Mouse (Mus musculus) forebrain, embryonic 13.5 days (tissue): ENCODE measurements around the gene Adgrv1. TPM values are rescaled to one million over a fixed set of nuclear protein-coding genes. Genes with fewer than 3 reads are reported as not detected.

ENCODE experiments used
- ATAC-seq: fragments of 200-750 bp; cut with Nextera tagmentation; 2 replicates; pipeline ENCODE4 v1.8.0; 2017
- H3K27ac ChIP-seq: fragments of 300-500 bp; sonication (generic); 2 replicates; pipeline ENCODE4 v1.5.1; 2015; ENCODE audit warnings: inconsistent platforms, mild to moderate bottlenecking, moderate library complexity
- H3K27me3 ChIP-seq: fragments of 300-500 bp; sonication (generic); 2 replicates; pipeline ENCODE4 v1.6.1; 2015; ENCODE audit warnings: mild to moderate bottlenecking, inconsistent platforms
- H3K36me3 ChIP-seq: fragments of 300-500 bp; sonication (generic); 2 replicates; pipeline ENCODE4 v1.6.1; 2015; ENCODE audit warnings: mild to moderate bottlenecking, inconsistent platforms; ENCODE audit not compliant: poor library complexity, severe bottlenecking
- H3K4me1 ChIP-seq: fragments of 300-500 bp; sonication (generic); 2 replicates; pipeline ENCODE4 v1.6.1; 2015; ENCODE audit warnings: inconsistent platforms
- H3K4me2 ChIP-seq: fragments of 300-500 bp; sonication (generic); 2 replicates; pipeline ENCODE4 v1.6.1; 2015; ENCODE audit warnings: inconsistent platforms, mild to moderate bottlenecking, moderate library complexity
- H3K4me3 ChIP-seq: fragments of 300-500 bp; sonication (generic); 2 replicates; pipeline ENCODE4 v1.5.1; 2015; ENCODE audit warnings: mild to moderate bottlenecking, inconsistent platforms
- H3K9ac ChIP-seq: fragments of 300-500 bp; sonication (generic); 2 replicates; pipeline ENCODE4 v1.6.1; 2015; ENCODE audit warnings: mild to moderate bottlenecking, inconsistent platforms
- H3K9me3 ChIP-seq: fragments of 300-500 bp; sonication (generic); replicated peaks from 2 replicates; pipeline ENCODE4 v1.6.1; 2016; ENCODE audit warnings: inconsistent platforms
- WGBS: fragments of 180-500 bp; shearing (Covaris S2); methylation state at CpG from one replicate; pipeline ENCODE4 v1.1.7; 2015; 5-methylcytosine and 5-hydroxymethylcytosine counted together
- polyA plus RNA-seq: library from polyadenylated mRNA; unstranded; fragments of >200 nt; fragmentation: Nextera tagmentation; extraction: Ambion mirVana; gene quantifications from 2 replicates; pipeline ENCODE4 v1.2.1, GENCODE M21; 2015

Adgrv1 gene
- polyA plus RNA-seq, 1 experiment from 2014 or later, result 31.3 TPM

- 0 out of 2 replicates have a peak, but pooled peaks cover 4% of the 10 kb centered on the region for H3K4me1 ChIP-seq
These were observed 488.5 kb downstream of the Adgrv1 start for GRCm38 (mm10) chr13:81144434-81144833.

GRCm38 (mm10) chr13:81142268-81142884 lies 490.6 kb downstream of the Adgrv1 start:
- Histone ChIP-seq H3K4me1 (0 out of 2 replicates have a peak, but pooled peaks cover 4% of the 10 kb centered on the region), H3K27me3 (no peaks in the 10 kb centered on the region), H3K9me3 (no peaks in the 10 kb centered on the region), H3K9ac (no peak overlapping the region), H3K36me3 (no peaks in the 10 kb centered on the region), H3K27ac (no peak overlapping the region), H3K4me3 (no peak overlapping the region), H3K4me2 (no peak overlapping the region)
- WGBS, result 46% methylated on average over 6 of the region's 6 CpGs
- no peak for ATAC-seq

More at GRCm38 (mm10) chr13:81144434-81144833, 488.5 kb downstream of the Adgrv1 start:
- Histone ChIP-seq H3K9ac (no peak overlapping the region), H3K27me3 (no peaks in the 10 kb centered on the region), H3K4me3 (no peak overlapping the region), H3K9me3 (no peaks in the 10 kb centered on the region), H3K27ac (no peak overlapping the region), H3K36me3 (no peaks in the 10 kb centered on the region), H3K4me2 (no peak overlapping the region)
- no peak for ATAC-seq
- WGBS, result 83% methylated on average over 1 of the region's 1 CpGs

GRCm38 (mm10) chr13:81136652-81137422 lies 496.1 kb downstream of the Adgrv1 start:
- no peaks in the 10 kb centered on the region for H3K9me3 ChIP-seq
- peak; percentile 77 for ATAC-seq
- peaks cover 22% of the 10 kb centered on the region for H3K4me1 ChIP-seq
- H3K27ac ChIP-seq, result no peak overlapping the region
- no peak overlapping the region for H3K4me3 ChIP-seq
- H3K4me2 ChIP-seq, result no peak overlapping the region
- H3K9ac ChIP-seq, result no peak overlapping the region
- WGBS, result 52% methylated on average over 11 of the region's 11 CpGs
- no peaks in the 10 kb centered on the region for H3K36me3 ChIP-seq
- no peaks in the 10 kb centered on the region for H3K27me3 ChIP-seq

- Histone ChIP-seq H3K9me3 (no peaks in the 10 kb centered on the region), H3K27me3 (no peaks in the 10 kb centered on the region), H3K27ac (no peak overlapping the region), H3K4me3 (no peak overlapping the region), H3K4me1 (peaks cover 22% of the 10 kb centered on the region), H3K9ac (no peak overlapping the region), H3K4me2 (no peak overlapping the region), H3K36me3 (no peaks in the 10 kb centered on the region)
- 67% methylated on average over 10 of the region's 10 CpGs for WGBS
- ATAC-seq, result peak; percentile 29; the same call in 1 of the 2 replicates
These were observed 497.0 kb downstream of the Adgrv1 start for GRCm38 (mm10) chr13:81135953-81136352.

- Histone ChIP-seq H3K27ac (no peak overlapping the region), H3K9ac (no peak overlapping the region), H3K27me3 (no peaks in the 10 kb centered on the region), H3K4me2 (no peak overlapping the region), H3K4me1 (peaks cover 22% of the 10 kb centered on the region), H3K36me3 (no peaks in the 10 kb centered on the region), H3K4me3 (no peak overlapping the region), H3K9me3 (no peaks in the 10 kb centered on the region)
- ATAC-seq, result no peak
These were observed 498.5 kb downstream of the Adgrv1 start for GRCm38 (mm10) chr13:81134412-81134811.

GRCm38 (mm10) chr13:81133336-81133735 lies 499.6 kb downstream of the Adgrv1 start:
- Histone ChIP-seq H3K4me3 (no peak overlapping the region), H3K27ac (no peak overlapping the region), H3K4me2 (no peak overlapping the region), H3K9me3 (no peaks in the 10 kb centered on the region), H3K4me1 (peaks cover 22% of the 10 kb centered on the region), H3K9ac (no peak overlapping the region), H3K36me3 (no peaks in the 10 kb centered on the region), H3K27me3 (no peaks in the 10 kb centered on the region)
- ATAC-seq, result no peak
- WGBS, result 47% methylated on average over 4 of the region's 4 CpGs

GRCm38 (mm10) chr13:81132691-81133090 lies 500.3 kb downstream of the Adgrv1 start:
- WGBS, result 62% methylated on average over 5 of the region's 5 CpGs
- H3K27ac ChIP-seq, result no peak overlapping the region
- no peaks in the 10 kb centered on the region for H3K27me3 ChIP-seq
- no peak overlapping the region for H3K4me2 ChIP-seq
- no peak overlapping the region for H3K9ac ChIP-seq
- no peaks in the 10 kb centered on the region for H3K36me3 ChIP-seq
- no peaks in the 10 kb centered on the region for H3K9me3 ChIP-seq
- no peak overlapping the region for H3K4me3 ChIP-seq
- H3K4me1 ChIP-seq, result peaks cover 22% of the 10 kb centered on the region
- ATAC-seq, result no peak

- no peak for ATAC-seq
- WGBS, result 22% methylated on average over 6 of the region's 6 CpGs
- no peak overlapping the region for H3K4me3 ChIP-seq
These were observed 501.1 kb downstream of the Adgrv1 start for GRCm38 (mm10) chr13:81131860-81132259.

GRCm38 (mm10) chr13:81130742-81131524 lies 502.0 kb downstream of the Adgrv1 start:
- H3K4me2 ChIP-seq, result no peak overlapping the region
- no peak overlapping the region for H3K27ac ChIP-seq
- no peaks in the 10 kb centered on the region for H3K27me3 ChIP-seq
- no peak for ATAC-seq
- H3K4me1 ChIP-seq, result peaks cover 12% of the 10 kb centered on the region
- no peaks in the 10 kb centered on the region for H3K36me3 ChIP-seq
- no peak overlapping the region for H3K4me3 ChIP-seq
- no peaks in the 10 kb centered on the region for H3K9me3 ChIP-seq
- 76% methylated on average over 4 of the region's 4 CpGs for WGBS
- H3K9ac ChIP-seq, result no peak overlapping the region

More at GRCm38 (mm10) chr13:81131860-81132259, 501.1 kb downstream of the Adgrv1 start:
- Histone ChIP-seq H3K9ac (no peak overlapping the region), H3K4me2 (no peak overlapping the region), H3K27me3 (no peaks in the 10 kb centered on the region), H3K9me3 (no peaks in the 10 kb centered on the region), H3K4me1 (peaks cover 19% of the 10 kb centered on the region), H3K27ac (no peak overlapping the region), H3K36me3 (no peaks in the 10 kb centered on the region)

GRCm38 (mm10) chr13:81125846-81126245 lies 507.1 kb downstream of the Adgrv1 start:
- no peak overlapping the region for H3K27ac ChIP-seq
- no peaks in the 10 kb centered on the region for H3K27me3 ChIP-seq
- no peaks in the 10 kb centered on the region for H3K4me1 ChIP-seq
- no peak overlapping the region for H3K4me3 ChIP-seq
- WGBS, result 93% methylated on average over 4 of the region's 4 CpGs
- no peak overlapping the region for H3K9ac ChIP-seq
- no peaks in the 10 kb centered on the region for H3K36me3 ChIP-seq
- no peak overlapping the region for H3K4me2 ChIP-seq
- H3K9me3 ChIP-seq, result no peaks in the 10 kb centered on the region
- ATAC-seq, result no peak

GRCm38 (mm10) chr13:81122238-81122637 lies 510.7 kb downstream of the Adgrv1 start:
- Histone ChIP-seq H3K4me2 (no peak overlapping the region), H3K4me3 (no peak overlapping the region), H3K4me1 (no peaks in the 10 kb centered on the region), H3K9ac (no peak overlapping the region), H3K9me3 (no peaks in the 10 kb centered on the region), H3K27me3 (no peaks in the 10 kb centered on the region), H3K36me3 (peaks cover 12% of the 10 kb centered on the region; the same call in 1 of the 2 replicates), H3K27ac (no peak overlapping the region)
- no peak for ATAC-seq
- 86% methylated on average over 2 of the region's 2 CpGs for WGBS

GRCm38 (mm10) chr13:81110479-81110878 lies 522.5 kb downstream of the Adgrv1 start:
- no peak overlapping the region for H3K4me3 ChIP-seq
- WGBS, result 95% methylated on average over 4 of the region's 4 CpGs
- H3K4me1 ChIP-seq, result no peaks in the 10 kb centered on the region
- no peaks in the 10 kb centered on the region for H3K9me3 ChIP-seq
- no peak overlapping the region for H3K9ac ChIP-seq
- no peak overlapping the region for H3K4me2 ChIP-seq
- no peaks in the 10 kb centered on the region for H3K36me3 ChIP-seq
- H3K27me3 ChIP-seq, result no peaks in the 10 kb centered on the region
- H3K27ac ChIP-seq, result no peak overlapping the region
- ATAC-seq, result no peak
